Mouse (Mus musculus): Measurements from ENCODE around the gene Hist1h2ab.
"Not testable (repeated sequence)": the region's sequence is repeated elsewhere in the genome, so short reads cannot be mapped to it uniquely, and the experiment has no call there.

Gene Hist1h2ab

DNA sequence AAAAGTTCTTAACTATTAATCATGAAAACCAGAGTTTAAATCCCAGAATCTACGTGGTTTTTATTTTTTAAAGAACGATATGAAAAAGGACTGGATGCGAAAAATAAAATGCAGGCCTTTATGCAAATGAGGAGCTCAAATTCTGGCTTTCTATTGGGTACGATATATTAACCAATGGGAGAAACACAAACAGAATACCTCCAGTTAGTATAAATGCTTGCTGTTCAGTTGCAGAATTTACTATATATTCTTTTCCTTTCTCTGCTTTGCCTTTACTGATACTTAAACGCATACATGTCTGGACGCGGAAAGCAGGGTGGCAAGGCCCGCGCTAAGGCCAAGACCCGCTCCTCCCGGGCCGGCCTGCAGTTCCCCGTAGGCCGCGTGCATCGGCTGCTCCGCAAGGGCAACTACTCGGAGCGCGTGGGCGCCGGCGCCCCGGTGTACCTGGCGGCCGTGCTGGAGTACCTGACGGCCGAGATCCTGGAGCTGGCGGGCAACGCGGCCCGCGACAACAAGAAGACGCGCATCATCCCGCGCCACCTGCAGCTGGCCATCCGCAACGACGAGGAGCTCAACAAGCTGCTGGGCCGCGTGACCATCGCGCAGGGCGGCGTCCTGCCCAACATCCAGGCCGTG is at the start of gene Hist1h2ab:
Gene Hist1h2ab (plus strand): TSS at position 288 of the 639 bp plus-strand sequence.
- DNase-seq (ENCODE audit: low spot score), result not testable (repeated sequence)

DNA sequence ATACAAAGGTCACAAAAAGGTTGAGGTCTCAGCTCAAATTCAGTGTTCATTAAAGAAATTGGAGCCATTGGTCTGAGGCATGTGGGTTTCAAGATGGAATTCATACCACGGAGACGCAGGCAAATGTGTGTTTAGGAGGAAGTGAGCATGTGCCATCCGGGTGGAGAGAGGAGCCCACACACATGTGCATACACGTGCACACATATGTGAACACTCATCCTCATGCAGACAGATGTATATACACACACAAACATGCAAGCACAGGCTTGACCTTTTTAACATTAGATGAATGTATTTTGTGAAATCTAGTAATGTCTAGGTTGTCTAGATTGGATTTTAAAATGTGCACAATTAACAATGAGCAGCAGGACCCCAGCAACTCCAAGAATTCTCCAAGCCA is 48.7 kb upstream of the Hist1h2ab start:
- no peak for DNase-seq (ENCODE audit: low spot score)

- not testable (repeated sequence) for DNase-seq (ENCODE audit: low spot score)
Measured at GRCm38 (mm10) chr13:23702801-23703200, 48.1 kb upstream of the Hist1h2ab start.

- DNase-seq (ENCODE audit: low spot score), result no peak
Measured at GRCm38 (mm10) chr13:23705751-23706356, 45.1 kb upstream of the Hist1h2ab start.

DNA sequence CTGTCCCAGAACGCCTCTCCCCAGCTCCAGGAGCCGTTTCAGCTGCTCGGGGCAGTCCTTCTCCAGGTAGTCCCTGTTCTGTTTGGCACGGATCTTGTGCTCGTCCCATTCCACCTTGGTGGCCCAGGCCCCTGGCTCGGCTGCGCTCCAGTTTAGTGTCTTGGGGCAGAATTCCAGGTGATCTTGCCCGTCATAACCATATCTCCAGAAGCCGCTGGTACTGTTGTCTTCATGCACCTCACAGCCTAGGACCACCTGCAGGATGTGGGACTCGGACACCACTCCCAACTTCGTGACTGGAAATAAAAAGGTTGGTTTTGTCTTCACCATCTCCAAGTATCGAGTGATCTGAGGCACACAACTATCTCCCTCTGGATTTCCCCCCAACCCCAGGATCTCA is 44.2 kb upstream of the Hist1h2ab start:
- no peak for DNase-seq (ENCODE audit: low spot score)

- DNase-seq (ENCODE audit: low spot score), result no peak
Measured at GRCm38 (mm10) chr13:23708041-23708440, 42.9 kb upstream of the Hist1h2ab start.

GRCm38 (mm10) chr13:23708654-23709053 is 42.3 kb upstream of the Hist1h2ab start:
- DNase-seq (ENCODE audit: low spot score), result no peak

DNA sequence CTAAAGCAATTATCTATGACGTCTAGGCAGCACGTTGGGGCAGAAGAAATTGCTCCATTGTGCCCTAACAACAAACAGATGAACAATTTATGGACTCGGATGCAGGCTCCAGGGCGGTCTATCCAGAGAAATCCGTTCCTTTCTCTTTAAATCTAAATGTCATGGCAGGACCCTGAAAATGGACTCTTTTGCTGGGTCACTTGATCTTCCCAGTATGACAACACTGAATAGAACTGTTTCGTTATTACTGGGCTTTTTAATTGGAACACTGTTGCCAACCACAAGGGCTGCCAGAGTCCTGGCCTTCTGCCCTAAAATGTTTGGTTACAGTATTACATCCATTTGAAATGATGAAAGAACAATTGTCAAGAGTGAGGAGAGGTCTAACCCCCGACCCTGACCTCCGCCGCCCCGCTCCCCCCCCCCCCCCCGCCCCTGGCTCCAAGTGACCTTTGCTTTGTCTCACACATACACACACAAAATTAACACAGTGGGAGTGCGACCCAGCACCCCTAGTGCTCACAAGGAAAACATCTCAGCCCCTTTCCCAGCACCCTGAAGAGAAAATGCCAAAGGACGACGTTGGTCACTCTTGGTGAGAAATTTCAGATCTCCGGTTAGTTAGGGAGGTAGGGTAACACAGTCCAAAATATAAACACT is 41.1 kb upstream of the Hist1h2ab start:
- DNase-seq (ENCODE audit: low spot score), result no peak

DNA sequence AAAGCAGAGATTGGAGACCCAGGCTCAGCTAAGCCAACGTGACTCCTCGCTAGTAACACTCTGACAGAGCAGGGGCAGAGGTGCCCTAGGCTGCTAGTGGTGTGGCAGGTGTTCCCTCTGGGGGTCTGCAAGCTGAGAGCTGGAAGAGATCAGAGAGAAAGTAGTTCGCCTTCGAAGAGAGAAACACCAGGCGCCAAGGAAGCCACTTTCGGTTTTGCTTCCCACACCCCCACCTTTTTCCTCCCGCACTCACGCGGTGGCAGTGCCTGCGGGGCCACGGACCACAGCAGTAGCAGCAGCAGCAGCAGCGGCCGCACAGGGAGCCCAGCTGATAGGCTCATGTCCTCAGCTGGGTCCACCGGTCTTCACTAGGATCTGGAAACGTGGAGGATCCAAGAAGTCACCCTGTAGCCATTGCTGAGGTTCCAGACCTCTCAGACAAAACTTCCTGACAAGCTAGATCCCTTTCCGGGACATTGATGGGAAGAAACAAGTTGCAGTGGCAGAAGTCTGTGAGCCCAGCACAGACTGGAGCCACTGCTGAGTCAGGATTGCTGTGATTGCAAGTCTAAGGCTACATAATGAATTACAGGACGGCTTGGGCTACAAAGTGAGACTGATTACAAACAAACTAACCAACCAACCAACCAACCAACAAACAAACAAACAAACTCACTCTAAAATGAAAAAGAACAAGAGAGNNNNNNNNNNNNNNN is 40.4 kb upstream of the Hist1h2ab start, which contains the start of gene Hfe:
Gene Hfe (minus strand): TSS at position 481 of the 716 bp plus-strand sequence.
- DNase-seq (ENCODE audit: low spot score), result no peak

GRCm38 (mm10) chr13:23716261-23717042 is 34.5 kb upstream of the Hist1h2ab start:
- DNase-seq (ENCODE audit: low spot score), result no peak

GRCm38 (mm10) chr13:23717176-23717575 is 33.8 kb upstream of the Hist1h2ab start:
- no peak for DNase-seq (ENCODE audit: low spot score)

- not testable (repeated sequence) for DNase-seq (ENCODE audit: low spot score)
Measured at GRCm38 (mm10) chr13:23717593-23718245, 33.2 kb upstream of the Hist1h2ab start.

DNA sequence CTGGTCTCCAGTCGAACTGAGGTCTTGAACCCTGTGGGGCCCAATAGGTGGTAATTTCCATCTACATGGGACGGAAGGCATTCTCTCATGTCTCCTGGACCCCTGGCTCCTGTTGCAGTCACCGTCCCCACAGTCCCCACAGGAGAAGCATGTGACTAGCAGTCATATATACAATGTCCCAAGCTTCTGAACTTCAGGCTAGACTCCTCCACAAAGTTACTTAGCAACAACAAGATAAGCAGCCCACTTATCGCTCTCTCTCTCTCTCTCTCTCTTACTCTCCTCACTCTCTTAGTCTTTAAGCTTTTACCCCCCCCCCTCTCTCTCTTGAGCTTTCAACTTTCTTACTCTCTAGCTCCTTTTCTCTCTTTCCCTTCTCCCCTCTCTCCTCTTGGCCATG is 26.7 kb upstream of the Hist1h2ab start:
- DNase-seq (ENCODE audit: low spot score), result no peak

DNA sequence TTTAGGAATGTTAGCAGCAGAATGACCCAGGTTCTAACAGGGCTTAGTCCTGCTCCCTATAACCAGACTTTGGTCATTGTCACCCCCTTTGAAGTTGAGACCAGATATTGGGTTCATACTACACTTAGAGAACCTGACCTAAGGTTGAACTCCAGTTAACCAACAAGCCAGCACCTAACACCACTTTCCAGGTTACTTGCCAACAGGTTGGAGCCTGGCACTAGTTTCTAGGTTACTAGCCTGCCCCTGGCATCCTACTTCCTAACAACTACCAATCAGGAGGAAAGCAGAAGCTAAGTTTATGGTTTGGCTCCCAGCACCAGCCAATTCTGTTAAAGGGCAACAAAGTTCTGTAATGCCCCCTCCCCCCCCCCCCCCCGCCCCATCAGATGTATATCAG is 25.7 kb upstream of the Hist1h2ab start:
- no peak for DNase-seq (ENCODE audit: low spot score)

DNA sequence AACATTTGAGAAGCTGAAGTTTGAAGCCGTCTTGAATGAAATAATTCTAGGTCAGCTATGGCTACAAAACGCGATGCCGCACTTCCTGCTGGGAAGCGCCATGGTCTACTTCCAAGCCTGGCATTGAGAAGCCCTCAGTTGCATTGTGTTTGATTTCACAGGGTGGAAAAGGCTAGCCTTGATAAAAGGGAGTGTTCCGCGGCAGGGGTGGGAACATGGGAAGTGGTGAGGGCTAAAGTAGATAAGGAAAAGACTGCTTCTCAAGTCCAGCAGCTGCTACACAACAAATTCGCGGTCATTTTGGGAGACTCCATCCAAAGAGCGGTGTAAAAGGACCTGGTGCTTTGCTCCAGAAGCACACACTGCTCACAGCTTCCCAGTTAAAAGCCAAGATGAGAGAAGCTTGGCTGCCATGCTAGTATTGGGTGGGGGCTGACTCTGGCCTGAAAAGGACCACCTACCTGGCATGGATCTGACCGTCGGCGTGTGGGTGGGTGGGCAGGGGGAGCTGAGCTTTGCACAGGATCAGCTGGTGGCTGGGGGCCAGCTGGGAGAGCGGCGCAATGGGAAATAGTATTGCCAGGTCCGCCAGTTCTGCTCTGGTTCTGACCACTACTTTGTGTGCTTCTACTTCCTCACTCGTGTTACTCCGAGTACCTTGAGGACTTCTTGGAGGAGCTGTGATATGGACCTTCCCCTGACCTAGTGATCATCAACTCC is 22.3 kb upstream of the Hist1h2ab start:
- no peak for DNase-seq (ENCODE audit: low spot score)

GRCm38 (mm10) chr13:23729192-23729525 is 21.8 kb upstream of the Hist1h2ab start:
- DNase-seq (ENCODE audit: low spot score), result no peak

- DNase-seq (ENCODE audit: low spot score), result no peak
Measured at GRCm38 (mm10) chr13:23729706-23730105, 21.2 kb upstream of the Hist1h2ab start.

- no peak for DNase-seq (ENCODE audit: low spot score)
Measured at GRCm38 (mm10) chr13:23730479-23730878, 20.4 kb upstream of the Hist1h2ab start.

DNA sequence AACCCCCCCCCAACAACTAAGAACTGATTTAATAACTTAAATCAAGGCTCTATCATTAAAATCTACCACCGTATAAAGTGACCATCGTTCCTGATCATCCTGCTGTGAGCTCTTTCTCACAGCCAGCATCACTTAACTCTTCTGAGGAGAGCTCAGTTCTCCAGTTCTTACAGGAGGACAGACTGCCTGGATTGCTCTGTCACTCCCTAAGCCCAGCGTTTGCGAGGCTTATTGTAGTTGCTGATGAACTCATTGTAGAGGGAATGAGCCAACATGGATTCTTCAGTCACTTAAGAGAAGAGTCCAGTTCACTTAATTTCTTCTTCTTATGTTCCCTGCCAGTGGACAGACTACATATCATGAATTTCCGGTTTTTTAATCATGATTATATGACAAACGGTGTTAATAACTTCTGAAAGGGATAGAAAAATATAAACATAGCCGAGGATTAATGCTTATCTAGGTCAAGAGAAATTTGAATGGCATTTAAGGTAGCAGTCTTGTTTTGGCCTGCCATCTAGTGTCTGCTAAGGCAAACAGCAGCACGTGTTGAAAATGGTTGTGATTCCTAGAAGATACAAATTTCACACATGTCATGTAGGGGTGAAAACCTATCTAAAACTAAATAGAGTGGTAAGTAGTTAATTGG is 18.6 kb upstream of the Hist1h2ab start:
- peak; percentile 45 for DNase-seq (ENCODE audit: low spot score)

GRCm38 (mm10) chr13:23737091-23737490 is 13.8 kb upstream of the Hist1h2ab start:
- DNase-seq (ENCODE audit: low spot score), result no peak

All from layer of hippocampus, adult 11-12 months (tissue).